Mouse (Mus musculus) MEL (cell line): ENCODE measurements around the gene Pim1.

Source experiments
- BHLHE40 ChIP-seq: IDR thresholded peaks from 2 replicates; pipeline ENCODE4 v1.6.1; 2012; ENCODE audit warnings: low read depth, mild to moderate bottlenecking, inconsistent platforms, low read length, improper control_type of control experiment, borderline replicate concordance
- CTCF ChIP-seq, 3 experiments: IDR thresholded peaks in 2 of 3; conservative IDR thresholded peaks in 1 of 3; 2 replicates each; pipeline ENCODE4 v1.5.1; 2011 to 2012; ENCODE audit warnings: low read length in 3 of 3, low read depth in 2 of 3, mild to moderate bottlenecking in 2 of 3, improper control_type of control experiment in 1 of 3, inconsistent platforms in 1 of 3, mixed read lengths in 1 of 3, moderate library complexity in 1 of 3; ENCODE audit not compliant: control insufficient read depth in 1 of 3, insufficient read depth in 1 of 3, poor library complexity in 1 of 3, severe bottlenecking in 1 of 3
- GATA1 ChIP-seq: IDR thresholded peaks from 2 replicates; pipeline ENCODE4 v1.6.1; 2011; ENCODE audit warnings: low read depth, low read length, improper control_type of control experiment
- HCFC1 ChIP-seq: IDR thresholded peaks from 2 replicates; pipeline ENCODE4 v1.6.1; 2012; ENCODE audit warnings: low read depth, mild to moderate bottlenecking, inconsistent platforms, low read length, improper control_type of control experiment, moderate library complexity
- MAFK ChIP-seq: IDR thresholded peaks from 2 replicates; pipeline ENCODE4 v1.6.1; 2011; ENCODE audit warnings: low read depth, mild to moderate bottlenecking, low read length, improper control_type of control experiment, borderline replicate concordance
- MAX ChIP-seq: IDR thresholded peaks from 2 replicates; pipeline ENCODE4 v1.6.1; 2011; ENCODE audit warnings: low read length, improper control_type of control experiment
- MYB ChIP-seq: IDR thresholded peaks from 2 replicates; pipeline ENCODE4 v1.6.1; 2011; ENCODE audit warnings: mild to moderate bottlenecking, low read depth, low read length, improper control_type of control experiment
- NRF1 ChIP-seq: IDR thresholded peaks from 2 replicates; pipeline ENCODE4 v1.6.1; 2014; ENCODE audit warnings: low read depth, mild to moderate bottlenecking, inconsistent platforms, low read length, improper control_type of control experiment, moderate library complexity; ENCODE audit not compliant: poor library complexity, insufficient read depth, severe bottlenecking
- POLR2A ChIP-seq, 2 experiments: IDR thresholded peaks; 2 replicates each; pipeline ENCODE4 v1.6.1; 2011 to 2012; ENCODE audit warnings: low read length in 2 of 2, mild to moderate bottlenecking in 2 of 2, control low read depth in 1 of 2, improper control_type of control experiment in 1 of 2, low read depth in 1 of 2, moderate library complexity in 1 of 2; ENCODE audit not compliant: control insufficient read depth in 1 of 2, insufficient read depth in 1 of 2, poor library complexity in 1 of 2
- RAD21 ChIP-seq: IDR thresholded peaks from 2 replicates; pipeline ENCODE4 v1.6.1; 2011; ENCODE audit warnings: mild to moderate bottlenecking, low read depth, low read length, improper control_type of control experiment
- TCF12 ChIP-seq: IDR thresholded peaks from 2 replicates; pipeline ENCODE4 v1.6.1; 2014; ENCODE audit warnings: low read depth, mild to moderate bottlenecking, inconsistent platforms, low read length, improper control_type of control experiment, moderate library complexity
- USF1 ChIP-seq: IDR thresholded peaks from 2 replicates; pipeline ENCODE4 v1.6.1; 2014; ENCODE audit warnings: low read depth, mild to moderate bottlenecking, inconsistent platforms, low read length, improper control_type of control experiment, moderate library complexity
- ZC3H11A ChIP-seq: IDR thresholded peaks from 2 replicates; pipeline ENCODE4 v1.6.1; 2012; ENCODE audit warnings: low read depth, mild to moderate bottlenecking, inconsistent platforms, low read length, improper control_type of control experiment
- ZNF384 ChIP-seq: IDR thresholded peaks from 2 replicates; pipeline ENCODE4 v1.6.1; 2012; ENCODE audit warnings: low read depth, mild to moderate bottlenecking, inconsistent platforms, low read length, improper control_type of control experiment

DNA sequence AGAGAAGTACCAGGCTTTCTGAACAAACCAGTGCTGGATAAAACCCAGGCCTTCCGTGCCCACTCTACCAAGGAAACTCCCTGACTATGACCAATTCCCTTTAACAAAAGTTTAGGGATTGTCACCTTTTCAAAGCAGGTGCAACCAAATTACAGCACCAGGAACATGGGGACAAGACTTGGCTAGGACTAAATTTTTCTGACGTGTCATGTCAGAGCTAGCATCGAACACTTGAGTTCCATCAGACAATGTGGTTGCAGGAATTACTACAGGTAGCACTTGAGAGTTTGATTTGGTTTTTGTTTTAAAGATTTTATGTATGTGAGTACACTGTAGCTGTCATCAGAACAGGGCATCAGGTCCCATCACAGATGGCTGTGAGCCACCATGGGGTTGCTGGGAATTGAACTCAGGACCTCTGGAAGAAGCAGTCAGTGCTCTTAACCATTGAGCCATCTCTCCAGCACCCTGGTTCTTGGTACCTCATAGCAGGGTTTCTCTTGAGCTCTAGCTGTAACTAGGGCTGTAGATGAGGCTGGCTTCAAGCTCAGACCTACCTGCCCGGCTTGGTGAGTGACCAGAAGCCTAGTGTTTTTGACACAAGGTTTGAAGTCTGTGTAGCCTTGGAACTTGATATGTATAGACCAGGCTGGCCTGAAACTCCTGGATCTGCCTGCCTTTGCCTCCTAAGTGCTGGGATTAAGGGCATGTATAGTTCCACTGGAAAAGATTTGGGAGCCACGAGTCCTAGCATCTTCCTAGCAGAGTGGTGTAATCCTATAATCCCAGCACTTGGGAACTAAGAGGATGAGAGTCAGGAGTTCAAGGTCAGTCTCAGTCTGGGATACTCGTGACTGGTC, 5.9 kb downstream of the Pim1 start:
- TF ChIP-seq CTCF (IDR thresholded peaks at IDR 0.05 in 2 of 3, conservative IDR thresholded peaks at IDR 0.05 in 1 of 3; ENCODE audit: control insufficient read depth in 1 of 3, insufficient read depth in 1 of 3, low read depth in 2 of 3, low read length in 3 of 3, poor library complexity in 1 of 3, severe bottlenecking in 1 of 3) (no peak), POLR2A (IDR thresholded peaks at IDR 0.05; ENCODE audit: control insufficient read depth in 1 of 2, insufficient read depth in 1 of 2, low read depth in 1 of 2, low read length in 2 of 2, poor library complexity in 1 of 2) (no peak; a peak in 1 of 4 replicates), HCFC1 (no peak), GATA1 (no peak), MAFK (no peak), MAX (no peak), RAD21 (no peak), NRF1 (no peak), BHLHE40 (no peak), MYB (no peak), ZNF384 (no peak), USF1 (no peak), ZC3H11A (no peak), TCF12 (no peak)
